Mouse (Mus musculus): ENCODE results near the gene Axin2.

GRCm38 (mm10) chr11:108995990-108996533 is 75.9 kb downstream of the Axin2 start:
- no peak for TF ChIP-seq POLR2A (IDR thresholded peaks at IDR 0.05; ENCODE audit: insufficient read depth, low read depth, low read length)
- no peak for TF ChIP-seq CTCF (IDR thresholded peaks at IDR 0.05; ENCODE audit: insufficient read depth, low read depth, low read length)

All from olfactory bulb, adult 2 months (tissue).